Mouse (Mus musculus) bone marrow macrophage, adult 2 months (primary cell): ENCODE results near the gene Fancd2.

Experiments used
- CTCF ChIP-seq: IDR thresholded peaks from 2 replicates; pipeline ENCODE4 v1.5.1; 2012; ENCODE audit warnings: low read depth, mild to moderate bottlenecking, low read length, moderate library complexity
- POLR2A ChIP-seq: IDR thresholded peaks from 2 replicates; pipeline ENCODE4 v1.6.1; 2012; ENCODE audit warnings: mild to moderate bottlenecking, low read depth, low read length, borderline replicate concordance

GRCm38 (mm10) chr6:113592637-113593036, 61.2 kb downstream of the Fancd2 start:
- TF ChIP-seq CTCF (no peak), POLR2A (no peak)
